Mouse (Mus musculus) layer of hippocampus, adult 9-10 months (tissue): Measurements from ENCODE around the gene Lhfp.

Source experiments
- DNase-seq: peaks from one replicate; pipeline ENCODE4 v3.0.0; 2022; ENCODE audit warnings: low spot score

Lhfp gene

GRCm38 (mm10) chr3:53165281-53165680 lies 124.0 kb downstream of the Lhfp start:
- no peak for DNase-seq

GRCm38 (mm10) chr3:53166001-53166400 lies 124.7 kb downstream of the Lhfp start:
- DNase-seq: no peak

- no peak for DNase-seq
Measured at GRCm38 (mm10) chr3:53169486-53169885, 128.2 kb downstream of the Lhfp start.

- DNase-seq: no peak
Measured at GRCm38 (mm10) chr3:53173310-53174063, 132.2 kb downstream of the Lhfp start.

GRCm38 (mm10) chr3:53179936-53180335 lies 138.6 kb downstream of the Lhfp start:
- DNase-seq: no peak

- no peak for DNase-seq
Measured at GRCm38 (mm10) chr3:53185439-53185838, 144.1 kb downstream of the Lhfp start.

GRCm38 (mm10) chr3:53193441-53193840 lies 152.1 kb downstream of the Lhfp start:
- DNase-seq: no peak

- no peak for DNase-seq
Measured at GRCm38 (mm10) chr3:53195666-53196107, 154.4 kb downstream of the Lhfp start.

GRCm38 (mm10) chr3:53200175-53200574 lies 158.8 kb downstream of the Lhfp start:
- no peak for DNase-seq

GRCm38 (mm10) chr3:53200853-53201252 lies 159.5 kb downstream of the Lhfp start:
- DNase-seq: no peak

- DNase-seq: no peak
Measured at GRCm38 (mm10) chr3:53201670-53202069, 160.3 kb downstream of the Lhfp start.

GRCm38 (mm10) chr3:53202184-53202583 lies 160.9 kb downstream of the Lhfp start:
- DNase-seq: no peak

GRCm38 (mm10) chr3:53202698-53203097 lies 161.4 kb downstream of the Lhfp start:
- no peak for DNase-seq

GRCm38 (mm10) chr3:53203656-53204055 lies 162.3 kb downstream of the Lhfp start:
- DNase-seq: no peak

GRCm38 (mm10) chr3:53204348-53204984 lies 163.1 kb downstream of the Lhfp start:
- DNase-seq: no peak

GRCm38 (mm10) chr3:53204985-53205365 lies 163.6 kb downstream of the Lhfp start:
- DNase-seq: no peak

GRCm38 (mm10) chr3:53205706-53206105 lies 164.4 kb downstream of the Lhfp start:
- no peak for DNase-seq

GRCm38 (mm10) chr3:53206509-53207224 lies 165.3 kb downstream of the Lhfp start:
- DNase-seq: no peak

- DNase-seq: no peak
Measured at GRCm38 (mm10) chr3:53207225-53207528, 165.8 kb downstream of the Lhfp start.

- DNase-seq: no peak
Measured at GRCm38 (mm10) chr3:53210691-53211526, 169.6 kb downstream of the Lhfp start.

- DNase-seq: no peak
Measured at GRCm38 (mm10) chr3:53212599-53212998, 171.3 kb downstream of the Lhfp start.

- DNase-seq: no peak
Measured at GRCm38 (mm10) chr3:53213346-53213745, 172.0 kb downstream of the Lhfp start.
